Mouse (Mus musculus): Measurements from ENCODE around the gene Odf2l. TPM values are rescaled to one million over a fixed set of nuclear protein-coding genes. Genes with fewer than 3 reads are reported as not detected.

Gene Odf2l
- polyA plus RNA-seq, 1 experiment, result 3.9 TPM

DNA sequence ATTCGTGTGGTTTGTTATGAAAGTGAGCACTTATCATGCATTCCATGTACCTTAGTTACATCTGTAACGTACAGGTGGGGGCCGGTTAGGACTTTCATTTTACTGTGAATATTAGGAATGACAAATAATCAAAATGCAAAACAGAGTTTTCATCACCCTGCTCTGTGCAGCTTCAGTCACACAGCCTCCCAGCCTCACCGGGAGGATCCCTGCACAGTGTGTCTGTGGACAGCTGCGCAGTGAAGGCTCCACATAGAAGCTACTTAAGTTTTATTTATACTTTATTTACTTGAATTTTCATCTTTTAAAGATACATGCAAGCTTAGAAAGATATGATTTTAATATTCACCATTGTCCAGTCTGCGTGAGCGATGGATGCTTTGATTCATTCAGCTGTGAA, 32.7 kb downstream of the Odf2l start:
- no peaks in the 10 kb centered on the region for H3K4me1 ChIP-seq (ENCODE audit: control insufficient read depth, insufficient read depth, low read length)
- no peak for DNase-seq
- no peak overlapping the region for H3K4me3 ChIP-seq (ENCODE audit: insufficient read depth, low read depth, low read length)
- 94% methylated on average over 7 of the region's 7 CpGs for WGBS
- no peaks in the 10 kb centered on the region for H3K27me3 ChIP-seq (replicated peaks; ENCODE audit: control insufficient read depth, insufficient read depth, low read length)
- TF ChIP-seq POLR2A (IDR thresholded peaks at IDR 0.05; ENCODE audit: low read depth, low read length) (no peak), CTCF (conservative IDR thresholded peaks at IDR 0.05; ENCODE audit: insufficient read depth, insufficient read length, low read depth, low read length) (no peak)
- H3K27ac ChIP-seq (ENCODE audit: insufficient read depth, low read depth, low read length), result no peak overlapping the region
- peaks cover 3% of the 10 kb centered on the region for H3K36me3 ChIP-seq (ENCODE audit: control insufficient read depth, insufficient read depth, low read length)

DNA sequence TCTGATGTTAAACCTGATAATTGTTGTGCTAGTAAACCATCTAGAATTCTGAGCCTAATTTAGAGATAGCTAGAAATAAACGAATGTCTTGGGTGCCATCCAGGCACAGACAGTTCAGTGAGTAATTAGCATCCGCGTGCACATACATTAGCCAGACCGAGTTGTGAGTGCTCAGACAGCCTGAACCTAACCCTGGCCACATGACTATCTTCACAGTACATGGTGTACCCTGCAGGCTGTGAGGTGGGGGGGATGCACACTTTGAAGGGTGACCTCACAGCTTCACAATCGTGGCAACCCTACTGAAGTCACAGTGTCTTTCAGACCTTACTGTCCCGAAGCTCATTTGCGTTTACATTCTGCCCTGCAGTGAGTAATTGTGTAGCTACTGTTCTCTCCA, 33.5 kb downstream of the Odf2l start:
- no peak for DNase-seq
- H3K27me3 ChIP-seq (replicated peaks; ENCODE audit: control insufficient read depth, insufficient read depth, low read length), result no peaks in the 10 kb centered on the region
- no peaks in the 10 kb centered on the region for H3K4me1 ChIP-seq (ENCODE audit: control insufficient read depth, insufficient read depth, low read length)
- H3K4me3 ChIP-seq (ENCODE audit: insufficient read depth, low read depth, low read length), result no peak overlapping the region
- H3K27ac ChIP-seq (ENCODE audit: insufficient read depth, low read depth, low read length), result no peak overlapping the region
- TF ChIP-seq POLR2A (IDR thresholded peaks at IDR 0.05; ENCODE audit: low read depth, low read length) (no peak), CTCF (conservative IDR thresholded peaks at IDR 0.05; ENCODE audit: insufficient read depth, insufficient read length, low read depth, low read length) (no peak)
- 76% methylated on average over 7 of the region's 7 CpGs for WGBS
- H3K36me3 ChIP-seq (ENCODE audit: control insufficient read depth, insufficient read depth, low read length), result peaks cover 3% of the 10 kb centered on the region

DNA sequence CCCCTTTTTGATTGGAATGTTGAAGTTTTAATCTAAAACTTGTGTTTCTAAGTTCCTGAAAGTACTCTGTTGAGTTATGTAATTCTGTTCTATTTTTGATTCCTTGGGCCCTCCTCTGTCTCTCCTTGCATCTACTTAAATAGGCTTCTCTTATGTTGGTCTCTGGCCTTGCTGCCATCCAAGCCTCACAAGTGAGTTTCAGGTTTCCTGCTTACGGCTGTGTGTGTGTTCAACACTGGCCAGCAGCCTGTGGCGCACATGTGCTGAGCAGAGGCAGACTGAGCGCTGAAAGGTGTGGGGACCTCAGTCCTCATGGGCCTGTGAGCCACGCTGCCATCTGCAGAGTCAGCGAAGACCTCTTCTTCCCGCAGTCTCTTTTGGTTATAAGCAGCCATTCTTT, 38.5 kb downstream of the Odf2l start:
- 92% methylated on average over 6 of the region's 6 CpGs for WGBS
- Histone ChIP-seq H3K27ac (ENCODE audit: insufficient read depth, low read depth, low read length) (no peak overlapping the region), H3K36me3 (ENCODE audit: control insufficient read depth, insufficient read depth, low read length) (peaks cover 3% of the 10 kb centered on the region; the same call in 1 of the 2 replicates), H3K27me3 (replicated peaks; ENCODE audit: control insufficient read depth, insufficient read depth, low read length) (no peaks in the 10 kb centered on the region), H3K4me3 (ENCODE audit: insufficient read depth, low read depth, low read length) (no peak overlapping the region), H3K4me1 (ENCODE audit: control insufficient read depth, insufficient read depth, low read length) (no peaks in the 10 kb centered on the region)
- no peak for DNase-seq
- TF ChIP-seq POLR2A (IDR thresholded peaks at IDR 0.05; ENCODE audit: low read depth, low read length), result no peak
- no peak for TF ChIP-seq CTCF (conservative IDR thresholded peaks at IDR 0.05; ENCODE audit: insufficient read depth, insufficient read length, low read depth, low read length)

DNA sequence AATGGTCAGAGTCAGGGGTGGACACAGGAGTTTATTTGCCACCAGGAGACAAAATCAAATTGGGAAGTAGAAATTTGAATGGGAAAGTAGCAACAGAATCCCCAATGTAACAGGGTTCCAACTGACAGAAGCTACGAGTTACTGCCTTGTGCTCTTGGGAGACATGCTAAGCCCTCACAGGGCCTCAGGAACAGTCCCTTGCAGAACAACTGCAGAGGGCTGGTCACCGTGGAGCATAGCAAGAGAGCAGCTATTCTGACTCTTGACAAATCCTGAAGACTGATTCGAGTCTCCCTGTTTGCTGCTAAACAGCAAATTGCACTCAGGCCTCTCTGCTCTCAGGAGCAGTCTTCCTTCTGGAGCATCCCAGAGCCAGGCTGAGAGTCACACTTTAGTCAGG, 40.1 kb downstream of the Odf2l start:
- no peak for DNase-seq
- H3K27me3 ChIP-seq (replicated peaks; ENCODE audit: control insufficient read depth, insufficient read depth, low read length), result no peaks in the 10 kb centered on the region
- peaks cover 2% of the 10 kb centered on the region; the same call in 1 of the 2 replicates for H3K36me3 ChIP-seq (ENCODE audit: control insufficient read depth, insufficient read depth, low read length)
- TF ChIP-seq CTCF (conservative IDR thresholded peaks at IDR 0.05; ENCODE audit: insufficient read depth, insufficient read length, low read depth, low read length), result no peak
- no peak for TF ChIP-seq POLR2A (IDR thresholded peaks at IDR 0.05; ENCODE audit: low read depth, low read length)
- H3K4me1 ChIP-seq (ENCODE audit: control insufficient read depth, insufficient read depth, low read length), result no peaks in the 10 kb centered on the region
- no peak overlapping the region for H3K4me3 ChIP-seq (ENCODE audit: insufficient read depth, low read depth, low read length)
- 75% methylated on average over 3 of the region's 3 CpGs for WGBS
- H3K27ac ChIP-seq (ENCODE audit: insufficient read depth, low read depth, low read length), result no peak overlapping the region

DNA sequence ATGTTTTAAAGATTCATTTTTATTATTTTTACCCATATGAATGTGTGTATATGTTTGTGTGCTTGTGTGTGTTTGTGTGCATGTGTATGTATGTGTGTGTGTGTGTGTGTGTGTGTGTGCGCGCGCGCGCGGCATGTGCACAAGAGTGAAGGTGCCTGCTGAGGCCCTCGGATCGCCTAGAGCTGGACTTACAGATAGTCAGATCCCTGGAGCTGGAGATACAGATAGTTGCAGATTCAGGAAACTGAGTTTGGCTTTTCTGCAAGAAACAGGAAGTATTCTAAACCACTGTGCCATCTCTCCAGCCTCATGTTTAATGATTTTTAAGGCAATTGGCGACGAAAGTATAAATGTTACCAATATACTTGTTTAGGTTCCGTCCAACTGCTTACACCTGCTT, 48.4 kb downstream of the Odf2l start:
- Histone ChIP-seq H3K4me3 (ENCODE audit: insufficient read depth, low read depth, low read length) (no peak overlapping the region), H3K27ac (ENCODE audit: insufficient read depth, low read depth, low read length) (no peak overlapping the region), H3K36me3 (ENCODE audit: control insufficient read depth, insufficient read depth, low read length) (no peaks in the 10 kb centered on the region), H3K4me1 (ENCODE audit: control insufficient read depth, insufficient read depth, low read length) (no peaks in the 10 kb centered on the region), H3K27me3 (replicated peaks; ENCODE audit: control insufficient read depth, insufficient read depth, low read length) (no peaks in the 10 kb centered on the region)
- DNase-seq, result no peak
- TF ChIP-seq POLR2A (IDR thresholded peaks at IDR 0.05; ENCODE audit: low read depth, low read length), result no peak
- no peak for TF ChIP-seq CTCF (conservative IDR thresholded peaks at IDR 0.05; ENCODE audit: insufficient read depth, insufficient read length, low read depth, low read length)
- WGBS, result 93% methylated on average over 11 of the region's 11 CpGs

DNA sequence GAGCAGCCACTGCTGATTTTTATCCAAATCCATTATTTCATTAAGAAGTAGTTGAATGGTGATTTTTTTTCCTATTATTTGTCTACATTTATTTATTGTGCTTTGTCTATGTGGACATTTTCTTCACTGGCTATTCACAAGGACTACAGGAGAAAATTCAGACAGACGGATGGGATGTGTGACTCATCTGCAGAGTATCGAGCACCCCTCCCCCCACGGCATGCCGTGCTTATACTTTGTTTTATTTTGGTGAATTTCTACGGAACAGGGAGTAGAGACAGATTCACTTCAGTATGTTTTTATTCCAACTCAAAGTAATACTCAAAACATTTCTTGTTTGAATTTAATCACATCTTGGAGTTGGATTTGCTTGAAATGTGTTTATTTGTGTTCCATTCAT, 49.4 kb downstream of the Odf2l start:
- WGBS, result 84% methylated on average over 5 of the region's 5 CpGs
- H3K27me3 ChIP-seq (replicated peaks; ENCODE audit: control insufficient read depth, insufficient read depth, low read length), result no peaks in the 10 kb centered on the region
- TF ChIP-seq POLR2A (IDR thresholded peaks at IDR 0.05; ENCODE audit: low read depth, low read length), result no peak
- TF ChIP-seq CTCF (conservative IDR thresholded peaks at IDR 0.05; ENCODE audit: insufficient read depth, insufficient read length, low read depth, low read length), result no peak
- DNase-seq, result no peak
- no peak overlapping the region for H3K27ac ChIP-seq (ENCODE audit: insufficient read depth, low read depth, low read length)
- no peaks in the 10 kb centered on the region for H3K4me1 ChIP-seq (ENCODE audit: control insufficient read depth, insufficient read depth, low read length)
- no peak overlapping the region for H3K4me3 ChIP-seq (ENCODE audit: insufficient read depth, low read depth, low read length)
- H3K36me3 ChIP-seq (ENCODE audit: control insufficient read depth, insufficient read depth, low read length), result no peaks in the 10 kb centered on the region

DNA sequence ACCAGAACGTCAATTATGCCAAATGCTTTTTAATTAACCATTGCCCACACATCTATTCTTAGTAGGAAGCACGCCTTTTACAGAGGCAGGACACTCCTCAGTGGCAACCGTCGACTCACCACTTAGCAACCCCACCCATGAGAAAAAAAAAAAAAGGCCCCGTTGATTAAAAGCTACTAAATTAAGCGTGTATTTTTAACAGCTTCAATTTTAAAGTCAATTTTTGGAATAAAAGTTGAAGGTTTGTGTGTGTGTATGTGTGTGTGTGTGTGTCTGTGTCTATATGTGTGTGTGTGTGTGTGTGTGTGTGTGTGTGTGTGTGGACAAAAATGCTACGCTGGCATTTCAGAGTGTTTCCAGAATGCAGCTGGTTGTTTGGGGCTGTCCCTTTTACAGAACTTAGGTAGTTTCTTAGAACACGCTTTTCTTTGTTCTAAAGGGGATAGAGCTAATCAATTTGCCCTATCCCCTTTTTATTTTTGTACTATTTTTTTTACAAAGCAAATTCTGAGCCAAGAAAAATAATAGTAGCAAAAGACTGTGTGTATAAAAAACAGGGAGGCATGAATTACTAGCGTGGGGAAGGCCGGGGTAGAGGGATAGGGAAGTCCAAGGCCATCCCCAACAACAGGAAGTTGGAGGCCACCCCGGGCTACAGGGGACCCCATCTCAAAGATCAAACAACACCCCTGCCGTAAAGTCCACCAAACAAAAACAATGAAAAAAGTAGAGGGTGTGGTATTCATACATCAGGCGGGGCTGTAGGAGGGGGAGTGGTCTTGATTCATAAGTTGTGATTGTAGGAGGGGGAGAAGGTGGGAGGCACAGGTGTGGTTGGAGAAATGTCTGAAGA, 50.7 kb downstream of the Odf2l start:
- 59% methylated on average over 13 of the region's 13 CpGs for WGBS
- no peak for DNase-seq
- Histone ChIP-seq H3K4me3 (ENCODE audit: insufficient read depth, low read depth, low read length) (no peak overlapping the region), H3K27me3 (replicated peaks; ENCODE audit: control insufficient read depth, insufficient read depth, low read length) (no peaks in the 10 kb centered on the region), H3K27ac (ENCODE audit: insufficient read depth, low read depth, low read length) (no peak overlapping the region), H3K4me1 (ENCODE audit: control insufficient read depth, insufficient read depth, low read length) (no peaks in the 10 kb centered on the region), H3K36me3 (ENCODE audit: control insufficient read depth, insufficient read depth, low read length) (no peaks in the 10 kb centered on the region)
- no peak for TF ChIP-seq POLR2A (IDR thresholded peaks at IDR 0.05; ENCODE audit: low read depth, low read length)
- no peak for TF ChIP-seq CTCF (conservative IDR thresholded peaks at IDR 0.05; ENCODE audit: insufficient read depth, insufficient read length, low read depth, low read length)

All from kidney, adult 2 months (tissue).